Comparison of ENCODE assay signal across 24 mouse cellular contexts in genomic region chr5:13615907-13616306, GRCm38 (mm10).
"Had no signal": no experiment of that assay in that cellular context is flagged by ENCODE, and none has a peak within 500 bp of the region (broad histone marks: within the 10 kb centered on the region; RNA-seq: fewer than 3 reads in every experiment).

No protein-coding gene starts in this region.

- H3K9me3 ChIP-seq: heart, embryonic 13.5 days; heart, embryonic 15.5 days; hindbrain, embryonic 13.5 days; hindbrain, embryonic 15.5 days; limb, embryonic 13.5 days; limb, embryonic 15.5 days; liver, embryonic 12.5 days had no signal

- H3K27me3 ChIP-seq: heart, embryonic 13.5 days; heart, embryonic 15.5 days; hindbrain, embryonic 13.5 days; hindbrain, embryonic 15.5 days; limb, embryonic 13.5 days; limb, embryonic 15.5 days; liver, embryonic 12.5 days had no signal

- H3K4me1 ChIP-seq: heart, embryonic 13.5 days; heart, embryonic 15.5 days; hindbrain, embryonic 13.5 days; hindbrain, embryonic 15.5 days; liver, embryonic 12.5 days had no signal

- ATAC-seq: forebrain, postnatal 0 days; hindbrain, postnatal 0 days; intestine, embryonic 16.5 days; liver, embryonic 12.5 days had no signal

- H3K27ac ChIP-seq: heart, adult 2 months; heart, embryonic 13.5 days; heart, embryonic 15.5 days; hindbrain, embryonic 13.5 days; hindbrain, embryonic 15.5 days; hindbrain, postnatal 0 days; limb, embryonic 13.5 days; limb, embryonic 15.5 days; liver, embryonic 12.5 days; liver, embryonic 14.5 days had no signal

- DNase-seq: forebrain, postnatal 0 days; gastrocnemius, postnatal 14 days; gastrocnemius, postnatal 36 days; heart, adult 11 months; heart, adult 2 months; heart, postnatal 14 days; heart, postnatal 36 days; kidney, adult 11 months; kidney, adult 8-10 months; kidney, postnatal 25 days; layer of hippocampus, adult 9-11 months; layer of hippocampus, postnatal 36 days; left cerebral cortex, postnatal 4 days had no signal

- H3K4me2 ChIP-seq: heart, embryonic 11.5 days; heart, embryonic 13.5 days; heart, embryonic 15.5 days; hindbrain, embryonic 13.5 days; hindbrain, embryonic 15.5 days; limb, embryonic 13.5 days; limb, embryonic 15.5 days; liver, embryonic 12.5 days had no signal

- H3K36me3 ChIP-seq: heart, embryonic 13.5 days; heart, embryonic 15.5 days; hindbrain, embryonic 13.5 days; hindbrain, embryonic 15.5 days; limb, embryonic 13.5 days; limb, embryonic 15.5 days; liver, embryonic 12.5 days had no signal

- H3K4me3 ChIP-seq: heart, adult 2 months; heart, embryonic 13.5 days; heart, embryonic 15.5 days; hindbrain, embryonic 13.5 days; hindbrain, embryonic 15.5 days; limb, embryonic 13.5 days; limb, embryonic 15.5 days; liver, embryonic 12.5 days had no signal

- H3K9ac ChIP-seq: forebrain, postnatal 0 days; heart, embryonic 13.5 days; heart, embryonic 15.5 days; hindbrain, embryonic 13.5 days; hindbrain, embryonic 15.5 days; limb, embryonic 13.5 days; limb, embryonic 15.5 days; liver, embryonic 12.5 days; liver, embryonic 14.5 days had no signal
